Mouse (Mus musculus) hindbrain, postnatal 0 days (tissue): ENCODE results near the gene Gm43518. TPM values are rescaled to one million over a fixed set of nuclear protein-coding genes. Genes with fewer than 3 reads are reported as not detected.

Experiments used
- ATAC-seq: fragments of 200-750 bp; cut with Nextera tagmentation; 2 replicates; pipeline ENCODE4 v1.8.0; 2017; ENCODE audit warnings: mild to moderate bottlenecking, moderate TSS enrichment, moderate library complexity
- DNase-seq: peaks from one replicate; pipeline ENCODE4 v3.0.0-alpha.2; 2015; ENCODE audit warnings: low spot score
- H3K27ac ChIP-seq: fragments of 300-500 bp; sonication (generic); 2 replicates; pipeline ENCODE4 v1.5.1; 2014; ENCODE audit warnings: mild to moderate bottlenecking
- H3K27me3 ChIP-seq: fragments of 300-500 bp; sonication (generic); 2 replicates; pipeline ENCODE4 v1.6.1; 2014; ENCODE audit warnings: low read length, mixed read lengths; ENCODE audit not compliant: insufficient read depth
- H3K36me3 ChIP-seq: fragments of 300-500 bp; sonication (generic); 2 replicates; pipeline ENCODE4 v1.6.1; 2014; ENCODE audit warnings: low read length, mixed read lengths; ENCODE audit not compliant: insufficient read depth
- H3K4me1 ChIP-seq: fragments of 300-500 bp; sonication (generic); 2 replicates; pipeline ENCODE4 v1.6.1; 2014; ENCODE audit warnings: antibody characterized with exemption, low read length, mixed read lengths; ENCODE audit not compliant: insufficient read depth
- H3K4me2 ChIP-seq: fragments of 300-500 bp; sonication (generic); 2 replicates; pipeline ENCODE4 v1.6.1; 2014; ENCODE audit warnings: low read depth, mild to moderate bottlenecking, low read length, moderate library complexity, mixed read lengths
- H3K4me3 ChIP-seq: fragments of 300-500 bp; sonication (generic); 2 replicates; pipeline ENCODE4 v1.5.1; 2014; ENCODE audit warnings: low read length
- H3K9ac ChIP-seq: fragments of 300-500 bp; sonication (generic); replicated peaks from 2 replicates; pipeline ENCODE4 v1.6.1; 2014; ENCODE audit warnings: mild to moderate bottlenecking, low read length, moderate library complexity, mixed read lengths
- H3K9me3 ChIP-seq: fragments of 300-500 bp; sonication (generic); 2 replicates; pipeline ENCODE4 v1.6.1; 2016; ENCODE audit warnings: low read length, mixed read lengths
- CTCF ChIP-seq: IDR thresholded peaks from 2 replicates; pipeline ENCODE4 v1.5.1; 2016; ENCODE audit warnings: antibody characterized with exemption, control low read depth, low read depth
- WGBS: fragments of 180-500 bp; shearing (Covaris S2); extraction: QIAGEN DNeasy Blood & Tissue Kit; methylation state at CpG from one replicate; pipeline ENCODE4 v1.1.7; 2014; 5-methylcytosine and 5-hydroxymethylcytosine counted together
- polyA plus RNA-seq: library from polyadenylated mRNA; unstranded; fragments of >200 nt; fragmentation: Nextera tagmentation; extraction: Ambion mirVana; gene quantifications from 2 replicates; pipeline ENCODE4 v1.2.1, GENCODE M21; 2015
- total RNA-seq: library from RNA; depleted of rRNA; stranded (reverse); fragments of >200 nt; gene quantifications from 2 replicates; pipeline ENCODE4 v1.2.3, GENCODE M21; 2014; rRNA removed

The Gm43518 gene
- total and polyA plus RNA-seq, 2 experiments from 2014 or later = 0.37 to 2.2 TPM

GRCm38 (mm10) chr5:123980521-123981249, 53.5 kb downstream of the Gm43518 start:
- Histone ChIP-seq H3K27me3 (no peaks in the 10 kb centered on the region), H3K9ac (no peak overlapping the region), H3K4me1 (peaks cover 11% of the 10 kb centered on the region; the same call in 1 of the 2 replicates), H3K4me3 (no peak overlapping the region), H3K9me3 (no peaks in the 10 kb centered on the region), H3K36me3 (no peaks in the 10 kb centered on the region), H3K27ac (peak overlapping the region; percentile 37; the same call in 1 of the 2 replicates), H3K4me2 (no peak overlapping the region)
- 73% methylated on average over 9 of the region's 9 CpGs for WGBS
- ATAC-seq = no peak; the same call in 1 of the 2 replicates
- no peak for TF ChIP-seq CTCF
- DNase-seq = no peak

- DNase-seq (peak; percentile 19), ATAC-seq (no peak; the same call in 1 of the 2 replicates)
- H3K4me1 ChIP-seq = peaks cover 10% of the 10 kb centered on the region; the same call in 1 of the 2 replicates
- H3K27me3 ChIP-seq = no peaks in the 10 kb centered on the region
- H3K9me3 ChIP-seq = no peaks in the 10 kb centered on the region
- H3K27ac ChIP-seq = peak overlapping the region; percentile 37; the same call in 1 of the 2 replicates
- no peak overlapping the region for H3K4me3 ChIP-seq
- no peaks in the 10 kb centered on the region for H3K36me3 ChIP-seq
- no peak overlapping the region for H3K4me2 ChIP-seq
- TF ChIP-seq CTCF = no peak
- WGBS = 63% methylated on average over 6 of the region's 6 CpGs
- no peak overlapping the region for H3K9ac ChIP-seq
Measured at GRCm38 (mm10) chr5:123981250-123981554, 54.0 kb downstream of the Gm43518 start.

GRCm38 (mm10) chr5:123982838-123983237, 55.6 kb downstream of the Gm43518 start:
- Histone ChIP-seq H3K4me1 (0 out of 2 replicates have a peak, but pooled peaks cover 3% of the 10 kb centered on the region), H3K4me2 (no peak overlapping the region), H3K4me3 (no peak overlapping the region), H3K9ac (no peak overlapping the region), H3K9me3 (no peaks in the 10 kb centered on the region), H3K27me3 (no peaks in the 10 kb centered on the region), H3K27ac (no peak overlapping the region), H3K36me3 (no peaks in the 10 kb centered on the region)
- TF ChIP-seq CTCF = no peak
- no peak for ATAC-seq
- DNase-seq = no peak
- 75% methylated on average over 11 of the region's 11 CpGs for WGBS

GRCm38 (mm10) chr5:123985434-123985833, 58.2 kb downstream of the Gm43518 start:
- no peak overlapping the region for H3K4me3 ChIP-seq
- DNase-seq (peak; percentile 18), ATAC-seq (peak; percentile 69)
- peaks cover 2% of the 10 kb centered on the region; the same call in 1 of the 2 replicates for H3K4me1 ChIP-seq
- H3K9me3 ChIP-seq = no peaks in the 10 kb centered on the region
- no peak overlapping the region for H3K9ac ChIP-seq
- no peaks in the 10 kb centered on the region for H3K27me3 ChIP-seq
- TF ChIP-seq CTCF = no peak
- no peaks in the 10 kb centered on the region for H3K36me3 ChIP-seq
- H3K27ac ChIP-seq = peak overlapping the region; percentile 26; the same call in 1 of the 2 replicates
- no peak overlapping the region for H3K4me2 ChIP-seq
- 68% methylated on average over 9 of the region's 9 CpGs for whole genome bisulfite sequencing

GRCm38 (mm10) chr5:123986925-123987324, 59.7 kb downstream of the Gm43518 start:
- WGBS = 95% methylated on average over 2 of the region's 2 CpGs
- no peak for TF ChIP-seq CTCF
- no peak overlapping the region for H3K4me3 ChIP-seq
- H3K4me1 ChIP-seq = no peaks in the 10 kb centered on the region; the same call in 1 of the 2 replicates
- H3K27ac ChIP-seq = no peak overlapping the region
- no peaks in the 10 kb centered on the region; the same call in 1 of the 2 replicates for H3K36me3 ChIP-seq
- DNase-seq (no peak), ATAC-seq (no peak)
- H3K27me3 ChIP-seq = no peaks in the 10 kb centered on the region
- no peak overlapping the region for H3K9ac ChIP-seq
- no peaks in the 10 kb centered on the region for H3K9me3 ChIP-seq
- no peak overlapping the region for H3K4me2 ChIP-seq

- H3K27ac ChIP-seq = no peak overlapping the region
- 73% methylated on average over 4 of the region's 4 CpGs for WGBS
- ATAC-seq (no peak), DNase-seq (no peak)
- no peak for TF ChIP-seq CTCF
- H3K4me3 ChIP-seq = no peak overlapping the region
- H3K9me3 ChIP-seq = no peaks in the 10 kb centered on the region
- H3K36me3 ChIP-seq = no peaks in the 10 kb centered on the region; the same call in 1 of the 2 replicates
- no peak overlapping the region for H3K9ac ChIP-seq
- H3K4me2 ChIP-seq = no peak overlapping the region
- no peaks in the 10 kb centered on the region for H3K27me3 ChIP-seq
- H3K4me1 ChIP-seq = peaks cover 2% of the 10 kb centered on the region; the same call in 1 of the 2 replicates
Measured at GRCm38 (mm10) chr5:123987511-123987910, 60.3 kb downstream of the Gm43518 start.

Other genes starting within 250 kb of the Gm43518 start
- gene Clip1, start 242.8 kb upstream of the Gm43518 start, total RNA-seq = 47.3 and 58.0 TPM in 2 replicates
- gene Clip1, start 242.8 kb upstream of the Gm43518 start, polyA plus RNA-seq = 68.6 and 71.6 TPM in 2 replicates
- 23.9 and 26.5 TPM in 2 replicates for gene Zcchc8, start 206.3 kb upstream of the Gm43518 start, total RNA-seq
- 40.0 and 46.8 TPM in 2 replicates for gene Zcchc8, start 206.3 kb upstream of the Gm43518 start, polyA plus RNA-seq
- gene Rsrc2, start 178.0 kb upstream of the Gm43518 start, total RNA-seq = 31.1 and 39.9 TPM in 2 replicates
- gene Rsrc2, start 178.0 kb upstream of the Gm43518 start, polyA plus RNA-seq = 112 and 136 TPM in 2 replicates
- 7.1 and 23.1 TPM in 2 replicates for gene Kntc1, start 177.7 kb upstream of the Gm43518 start, total RNA-seq
- 4.1 and 6.9 TPM in 2 replicates for gene Kntc1, start 177.7 kb upstream of the Gm43518 start, polyA plus RNA-seq
- not detected in 2 replicates for gene Hcar2, start 61.9 kb upstream of the Gm43518 start, total RNA-seq
- gene Hcar2, start 61.9 kb upstream of the Gm43518 start, polyA plus RNA-seq = not detected in 2 replicates
- 0.83 and 1.4 TPM in 2 replicates for gene Hcar1, start 47.4 kb upstream of the Gm43518 start, total RNA-seq
- gene Hcar1, start 47.4 kb upstream of the Gm43518 start, polyA plus RNA-seq = 0.63 and 0.88 TPM in 2 replicates
- gene Denr, start 20.2 kb upstream of the Gm43518 start, total RNA-seq = 12.7 and 16.7 TPM in 2 replicates
- 123 and 136 TPM in 2 replicates for gene Denr, start 20.2 kb upstream of the Gm43518 start, polyA plus RNA-seq
- gene Ccdc62, start 3.3 kb downstream of the Gm43518 start, total RNA-seq = 1.1 and 2.0 TPM in 2 replicates
- gene Ccdc62, start 3.3 kb downstream of the Gm43518 start, polyA plus RNA-seq = 4.8 and 5.5 TPM in 2 replicates
- 46.9 and 65.5 TPM in 2 replicates for gene Hip1r, start 46.2 kb downstream of the Gm43518 start, total RNA-seq
- gene Hip1r, start 46.2 kb downstream of the Gm43518 start, polyA plus RNA-seq = 32.6 and 33.9 TPM in 2 replicates
- 104 and 110 TPM in 2 replicates for gene Vps37b, start 104.9 kb downstream of the Gm43518 start, total RNA-seq
- gene Vps37b, start 104.9 kb downstream of the Gm43518 start, polyA plus RNA-seq = 94.0 and 95.1 TPM in 2 replicates
- 69.3 and 71.2 TPM in 2 replicates for gene Abcb9, start 168.4 kb downstream of the Gm43518 start, total RNA-seq
- 30.8 and 34.5 TPM in 2 replicates for gene Abcb9, start 168.4 kb downstream of the Gm43518 start, polyA plus RNA-seq
- 52.0 and 110 TPM in 2 replicates for gene Ogfod2, start 184.9 kb downstream of the Gm43518 start, total RNA-seq
- gene Ogfod2, start 184.9 kb downstream of the Gm43518 start, polyA plus RNA-seq = 36.0 and 38.2 TPM in 2 replicates
- 32.5 and 45.2 TPM in 2 replicates for gene Arl6ip4, start 188.7 kb downstream of the Gm43518 start, total RNA-seq
- gene Arl6ip4, start 188.7 kb downstream of the Gm43518 start, polyA plus RNA-seq = 115 and 121 TPM in 2 replicates